Mouse (Mus musculus) bone marrow macrophage, adult 2 months (primary cell): ENCODE results near the gene Gja5.

Source experiments
- CTCF ChIP-seq: IDR thresholded peaks from 2 replicates; pipeline ENCODE4 v1.5.1; 2012; ENCODE audit warnings: low read depth, mild to moderate bottlenecking, low read length, moderate library complexity
- POLR2A ChIP-seq: IDR thresholded peaks from 2 replicates; pipeline ENCODE4 v1.6.1; 2012; ENCODE audit warnings: mild to moderate bottlenecking, low read depth, low read length, borderline replicate concordance

DNA sequence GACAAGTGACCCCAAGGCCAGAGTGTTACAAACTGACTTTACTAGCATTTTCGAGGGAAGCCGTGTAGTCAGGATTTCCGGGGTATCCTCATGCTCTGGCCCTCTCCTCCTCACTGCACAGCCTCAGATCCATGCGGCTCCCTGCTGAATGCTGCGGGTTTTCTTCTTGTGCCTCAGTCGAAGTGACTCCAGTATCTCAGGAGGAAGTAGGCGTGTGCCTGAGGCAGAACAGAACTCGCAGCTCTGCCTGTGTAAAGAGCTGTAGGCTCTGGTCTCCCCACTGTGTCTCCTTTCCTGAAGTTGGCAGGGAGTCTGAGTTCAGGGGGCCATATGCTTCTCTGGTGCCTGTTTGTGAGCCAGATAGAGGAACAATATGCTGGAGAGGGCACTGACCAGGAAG, 33.4 kb upstream of the Gja5 start:
- no peak for TF ChIP-seq CTCF
- TF ChIP-seq POLR2A, result no peak
